Mouse (Mus musculus) hindbrain, embryonic 12.5 days (tissue): ENCODE results near the gene Lingo1. TPM values are rescaled to one million over a fixed set of nuclear protein-coding genes. Genes with fewer than 3 reads are reported as not detected.

Source experiments
- ATAC-seq: fragments of 200-750 bp; cut with Nextera tagmentation; 2 replicates; pipeline ENCODE4 v1.8.0; 2017; ENCODE audit warnings: moderate TSS enrichment; ENCODE audit not compliant: low FRiP score
- H3K27ac ChIP-seq: fragments of 300-500 bp; sonication (generic); 2 replicates; pipeline ENCODE4 v1.5.1; 2016; ENCODE audit warnings: mild to moderate bottlenecking
- H3K27me3 ChIP-seq: fragments of 300-500 bp; sonication (generic); 2 replicates; pipeline ENCODE4 v1.6.1; 2016; ENCODE audit warnings: mild to moderate bottlenecking
- H3K36me3 ChIP-seq: fragments of 300-500 bp; sonication (generic); 2 replicates; pipeline ENCODE4 v1.6.1; 2016; ENCODE audit warnings: mild to moderate bottlenecking
- H3K4me1 ChIP-seq: fragments of 300-500 bp; sonication (generic); 2 replicates; pipeline ENCODE4 v1.6.1; 2016
- H3K4me2 ChIP-seq: fragments of 300-500 bp; sonication (generic); replicated peaks from 2 replicates; pipeline ENCODE4 v1.6.1; 2016; ENCODE audit warnings: mild to moderate bottlenecking
- H3K4me3 ChIP-seq: fragments of 300-500 bp; sonication (generic); 2 replicates; pipeline ENCODE4 v1.5.1; 2016; ENCODE audit warnings: mild to moderate bottlenecking
- H3K9ac ChIP-seq: fragments of 300-500 bp; sonication (generic); 2 replicates; pipeline ENCODE4 v1.6.1; 2016; ENCODE audit warnings: mild to moderate bottlenecking, moderate library complexity
- H3K9me3 ChIP-seq: fragments of 300-500 bp; sonication (generic); replicated peaks from 2 replicates; pipeline ENCODE4 v1.6.1; 2016; ENCODE audit warnings: mild to moderate bottlenecking
- WGBS: fragments of 180-500 bp; shearing (Covaris S2); methylation state at CpG from one replicate; pipeline ENCODE4 v1.1.7; 2016; 5-methylcytosine and 5-hydroxymethylcytosine counted together
- polyA plus RNA-seq: library from polyadenylated mRNA; unstranded; fragments of >200 nt; fragmentation: Nextera tagmentation; extraction: Ambion mirVana; gene quantifications from 2 replicates; pipeline ENCODE4 v1.2.1, GENCODE M21; 2016

The Lingo1 gene
- polyA plus RNA-seq, 1 experiment from 2014 or later: 35.6 TPM

DNA sequence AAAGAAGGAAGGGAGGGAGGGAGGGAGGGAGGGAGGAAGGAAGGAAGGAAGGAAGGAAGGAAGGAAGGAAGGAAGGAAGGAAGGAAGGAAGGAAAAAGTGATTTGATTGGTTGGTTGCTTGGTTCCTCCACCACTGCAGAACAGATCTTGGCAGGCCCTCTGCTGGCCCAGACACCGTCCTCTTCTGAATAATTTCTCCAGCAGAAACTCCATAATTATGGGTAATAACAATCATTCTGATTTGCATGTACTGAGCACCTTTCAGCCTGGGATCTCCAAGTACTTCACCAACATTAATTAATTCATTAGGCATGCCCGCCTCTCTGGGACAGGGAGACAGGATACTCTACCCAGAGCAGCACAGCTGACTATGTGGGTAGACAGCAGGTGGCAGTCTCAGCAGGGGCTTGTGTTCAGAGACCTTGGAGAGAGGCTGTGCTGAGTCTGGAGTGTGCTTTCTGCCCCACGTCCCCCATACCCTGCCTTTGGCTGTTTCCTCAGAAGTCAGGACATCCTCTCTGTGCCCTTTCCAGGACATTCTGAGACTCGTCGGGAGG, 57.0 kb downstream of the Lingo1 start:
- Histone ChIP-seq H3K36me3 (no peaks in the 10 kb centered on the region), H3K4me1 (no peaks in the 10 kb centered on the region), H3K27me3 (no peaks in the 10 kb centered on the region), H3K4me3 (no peak overlapping the region), H3K9ac (no peak overlapping the region), H3K27ac (no peak overlapping the region), H3K9me3 (no peaks in the 10 kb centered on the region), H3K4me2 (no peak overlapping the region)
- WGBS: 57% methylated on average over 5 of the region's 5 CpGs
- ATAC-seq: peak; percentile 50; the same call in 1 of the 2 replicates

DNA sequence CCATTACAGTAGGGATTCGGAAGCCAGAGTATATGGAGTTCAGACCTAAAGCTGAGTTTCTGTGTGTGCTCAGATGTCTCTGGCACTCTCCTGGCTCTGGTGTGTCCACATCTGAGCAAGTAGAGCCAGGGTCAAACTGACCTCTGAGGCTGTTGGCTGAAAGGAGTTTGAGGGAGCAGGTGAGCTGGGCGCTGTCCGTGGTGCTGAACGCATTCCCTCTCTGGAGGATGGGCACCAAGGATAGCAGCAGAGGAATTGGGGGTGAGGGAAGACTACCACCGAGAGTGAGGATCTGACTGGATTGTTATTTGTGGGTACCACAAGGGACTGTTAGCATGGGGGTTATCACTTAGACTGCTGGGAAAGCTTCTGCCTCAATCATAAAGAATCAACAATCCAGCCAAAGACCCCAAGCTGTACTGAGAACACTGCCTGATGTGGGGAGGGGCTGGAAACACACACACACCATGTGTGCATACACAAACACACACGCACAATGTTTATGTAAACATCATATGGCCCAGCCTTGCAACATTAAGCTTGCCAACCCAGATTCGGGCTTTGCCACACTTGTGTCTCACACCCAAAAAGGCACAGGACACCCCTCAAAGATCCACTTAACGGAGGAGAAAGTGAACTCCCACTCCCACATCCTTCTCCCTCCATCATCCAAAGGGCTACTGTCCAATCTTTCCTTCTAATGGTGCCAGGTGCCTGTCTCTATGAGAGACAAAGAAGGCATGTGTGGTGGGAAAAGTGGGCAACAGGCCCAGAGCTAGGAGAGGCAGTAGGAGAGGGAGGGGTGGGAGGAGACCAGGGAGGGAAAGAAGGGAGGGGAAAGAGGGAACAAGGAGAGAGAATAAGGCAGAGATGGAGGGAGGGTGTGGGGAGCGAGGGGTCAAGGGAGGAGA, 57.8 kb downstream of the Lingo1 start:
- Histone ChIP-seq H3K27me3 (no peaks in the 10 kb centered on the region), H3K27ac (no peak overlapping the region), H3K4me1 (no peaks in the 10 kb centered on the region), H3K36me3 (no peaks in the 10 kb centered on the region), H3K9ac (no peak overlapping the region), H3K4me2 (no peak overlapping the region), H3K9me3 (no peaks in the 10 kb centered on the region), H3K4me3 (no peak overlapping the region)
- WGBS: 45% methylated on average over 9 of the region's 9 CpGs
- no peak for ATAC-seq

DNA sequence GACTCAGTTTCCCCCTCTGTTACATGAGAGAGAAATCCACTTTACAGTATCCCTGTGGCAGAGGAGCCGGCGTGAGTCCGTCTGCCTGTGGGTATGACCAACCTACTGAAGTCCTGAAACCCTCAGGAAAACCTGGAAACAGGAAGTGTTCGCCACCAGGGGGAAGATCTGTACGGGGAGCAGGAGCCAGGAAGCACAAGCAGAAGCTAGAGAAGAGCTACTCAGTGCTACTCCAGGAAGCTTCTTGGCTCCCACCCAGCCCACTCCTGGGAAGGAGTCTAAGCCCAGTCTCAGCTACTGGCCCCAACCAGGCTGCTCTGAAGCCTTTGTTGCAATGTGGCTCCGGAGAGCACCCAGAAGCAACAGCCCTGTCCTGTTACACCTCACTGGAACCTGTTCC, 61.9 kb downstream of the Lingo1 start:
- H3K4me1 ChIP-seq: peaks cover 3% of the 10 kb centered on the region; the same call in 1 of the 2 replicates
- no peak overlapping the region for H3K4me2 ChIP-seq
- no peaks in the 10 kb centered on the region; the same call in 1 of the 2 replicates for H3K27me3 ChIP-seq
- no peak overlapping the region for H3K27ac ChIP-seq
- H3K4me3 ChIP-seq: no peak overlapping the region
- H3K9ac ChIP-seq: no peak overlapping the region
- no peaks in the 10 kb centered on the region for H3K9me3 ChIP-seq
- no peaks in the 10 kb centered on the region for H3K36me3 ChIP-seq
- ATAC-seq: no peak
- WGBS: 75% methylated on average over 6 of the region's 6 CpGs

DNA sequence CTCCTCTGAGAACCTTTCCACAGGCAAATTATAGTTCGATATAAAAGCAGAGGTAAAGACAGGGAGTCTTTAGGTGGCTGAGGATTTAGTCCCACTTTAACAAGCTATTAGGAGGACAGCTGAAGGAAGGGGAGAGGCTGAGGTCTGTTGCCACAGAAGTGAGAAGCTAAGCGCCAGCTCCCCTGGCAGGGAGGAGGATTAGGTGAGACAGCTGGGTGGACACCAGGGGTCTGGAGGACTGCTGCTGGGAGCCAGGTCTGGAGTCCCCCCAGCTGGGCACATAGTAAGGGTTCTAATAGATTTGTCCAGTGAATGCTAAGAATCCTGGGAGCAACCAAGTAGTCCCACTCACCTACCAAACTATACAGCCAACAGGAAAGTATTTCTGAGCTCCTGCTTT, 65.3 kb downstream of the Lingo1 start:
- no peak overlapping the region for H3K9ac ChIP-seq
- H3K36me3 ChIP-seq: no peaks in the 10 kb centered on the region
- H3K4me3 ChIP-seq: no peak overlapping the region
- H3K4me2 ChIP-seq: no peak overlapping the region
- H3K9me3 ChIP-seq: no peaks in the 10 kb centered on the region
- 60% methylated on average over 2 of the region's 2 CpGs for WGBS
- ATAC-seq: no peak
- H3K27ac ChIP-seq: no peak overlapping the region
- H3K27me3 ChIP-seq: peaks cover 4% of the 10 kb centered on the region
- peaks cover 22% of the 10 kb centered on the region for H3K4me1 ChIP-seq

DNA sequence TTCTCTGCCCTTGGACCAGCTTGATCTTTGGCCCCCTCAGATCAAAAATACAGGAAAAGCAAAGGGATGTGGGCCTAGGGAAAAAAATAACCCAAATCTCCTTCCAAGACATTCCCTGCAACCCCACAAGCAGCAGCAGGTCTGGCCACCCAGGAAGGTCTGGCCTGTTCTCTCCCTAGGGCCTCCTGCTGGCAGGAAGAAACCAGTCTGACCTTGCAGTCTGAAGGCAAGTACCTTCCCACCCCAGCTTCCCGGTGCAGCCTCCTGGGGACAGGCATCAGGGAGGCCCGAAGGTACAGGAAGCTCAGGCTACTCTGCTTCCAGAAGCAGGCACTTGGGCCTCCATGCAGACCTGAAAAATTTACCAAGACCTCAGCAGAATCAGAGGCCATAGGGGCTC, 67.1 kb downstream of the Lingo1 start:
- peaks cover 4% of the 10 kb centered on the region for H3K27me3 ChIP-seq
- H3K4me1 ChIP-seq: peaks cover 22% of the 10 kb centered on the region
- no peak overlapping the region for H3K9ac ChIP-seq
- no peak overlapping the region for H3K4me2 ChIP-seq
- H3K9me3 ChIP-seq: no peaks in the 10 kb centered on the region
- H3K4me3 ChIP-seq: no peak overlapping the region
- no peak overlapping the region for H3K27ac ChIP-seq
- no peak for ATAC-seq
- H3K36me3 ChIP-seq: no peaks in the 10 kb centered on the region
- WGBS: 40% methylated on average over 2 of the region's 2 CpGs

GRCm38 (mm10) chr9:56727703-56728684, 68.3 kb downstream of the Lingo1 start:
- 31% methylated on average over 15 of the region's 15 CpGs for WGBS
- Histone ChIP-seq H3K4me3 (no peak overlapping the region), H3K4me2 (0 out of 2 replicates have a peak overlapping the region, but pooled peaks have one; percentile 11), H3K27ac (peak overlapping the region; percentile 79), H3K36me3 (no peaks in the 10 kb centered on the region), H3K27me3 (peaks cover 4% of the 10 kb centered on the region), H3K4me1 (peaks cover 22% of the 10 kb centered on the region), H3K9me3 (no peaks in the 10 kb centered on the region), H3K9ac (no peak overlapping the region)
- peak; percentile 66 for ATAC-seq

DNA sequence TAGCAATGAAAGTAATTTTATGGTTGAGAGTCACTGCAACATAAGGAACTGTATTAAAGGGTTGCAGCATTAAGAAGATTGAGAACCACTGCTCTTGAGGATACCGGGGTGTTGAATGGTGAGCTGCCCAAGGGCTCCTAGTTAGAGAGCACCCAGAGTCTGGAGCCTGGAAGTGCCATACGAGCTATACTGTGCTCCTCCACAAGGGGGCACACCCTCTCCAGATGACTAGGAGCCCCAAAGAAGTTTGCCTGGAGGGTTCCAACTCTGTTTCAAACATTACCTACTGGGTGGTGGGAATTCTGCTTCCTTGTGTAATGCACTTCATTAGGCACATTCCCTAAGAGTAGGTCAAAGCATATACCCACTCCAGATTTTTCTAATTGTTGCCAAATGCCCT, 70.5 kb downstream of the Lingo1 start:
- ATAC-seq: no peak
- no peaks in the 10 kb centered on the region for H3K36me3 ChIP-seq
- peaks cover 22% of the 10 kb centered on the region for H3K4me1 ChIP-seq
- H3K4me2 ChIP-seq: no peak overlapping the region
- no peak overlapping the region for H3K9ac ChIP-seq
- no peak overlapping the region for H3K4me3 ChIP-seq
- no peak overlapping the region for H3K27ac ChIP-seq
- peaks cover 4% of the 10 kb centered on the region for H3K27me3 ChIP-seq
- 32% methylated on average over 2 of the region's 2 CpGs for WGBS
- H3K9me3 ChIP-seq: no peaks in the 10 kb centered on the region

DNA sequence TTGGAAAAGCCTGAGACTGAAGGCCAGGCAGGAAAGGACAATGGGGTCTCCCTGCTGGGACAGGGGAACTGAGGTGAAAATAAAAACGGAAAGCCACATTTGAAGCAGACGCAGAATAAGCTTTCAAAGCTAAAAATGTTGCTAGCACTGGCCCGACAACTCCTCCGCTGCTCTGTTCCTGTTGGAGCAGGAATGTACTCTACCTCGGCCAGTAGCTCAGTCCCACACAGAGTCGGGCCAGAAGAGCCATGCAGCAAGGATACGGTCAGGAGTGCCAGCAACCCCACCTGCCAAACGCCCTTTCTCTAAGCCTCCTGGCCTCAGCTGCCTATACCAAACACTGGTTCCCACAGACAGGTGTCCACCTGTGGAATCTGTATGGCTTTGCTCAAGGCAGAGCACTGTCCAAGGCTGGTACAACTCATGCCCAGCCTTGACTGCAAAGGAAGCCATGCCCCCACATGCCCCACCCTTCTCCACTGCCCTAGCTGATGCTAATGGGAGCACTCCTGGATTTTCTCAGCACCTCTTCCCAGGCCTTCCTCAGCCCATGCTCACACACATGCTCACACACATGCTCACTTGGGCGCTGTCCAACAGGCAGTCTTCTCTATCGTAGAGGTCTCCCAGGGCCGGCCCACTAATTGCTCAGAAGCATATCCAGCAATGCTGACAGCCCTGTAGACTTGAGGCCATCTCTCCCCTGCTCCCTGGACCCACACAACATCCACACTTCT, 74.0 kb downstream of the Lingo1 start:
- Histone ChIP-seq H3K4me1 (no peaks in the 10 kb centered on the region), H3K9ac (no peak overlapping the region), H3K4me3 (no peak overlapping the region), H3K27me3 (0 out of 2 replicates have a peak, but pooled peaks cover 3% of the 10 kb centered on the region), H3K9me3 (no peaks in the 10 kb centered on the region), H3K36me3 (no peaks in the 10 kb centered on the region), H3K27ac (no peak overlapping the region), H3K4me2 (no peak overlapping the region)
- ATAC-seq: no peak
- 71% methylated on average over 11 of the region's 11 CpGs for WGBS

DNA sequence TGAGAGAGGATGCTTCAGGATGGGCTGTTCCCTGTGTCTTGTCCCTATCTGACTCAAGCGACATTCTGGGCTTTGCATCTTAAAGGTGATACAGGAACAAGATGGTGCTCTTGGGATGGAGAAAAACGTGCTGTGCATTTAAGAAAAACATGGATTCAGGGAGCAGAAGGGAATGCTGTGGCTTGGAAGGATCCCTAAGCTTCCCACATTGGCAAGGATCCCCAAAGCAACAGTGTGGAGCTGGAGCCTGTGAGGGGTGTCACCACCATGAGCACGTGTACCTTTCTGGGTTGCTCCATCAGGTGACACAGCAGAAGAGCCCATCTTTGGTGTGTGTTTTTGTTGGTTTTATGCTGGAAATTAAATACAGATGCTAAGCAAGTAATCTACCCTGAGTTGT, 77.3 kb downstream of the Lingo1 start:
- 75% methylated on average over 3 of the region's 3 CpGs for WGBS

DNA sequence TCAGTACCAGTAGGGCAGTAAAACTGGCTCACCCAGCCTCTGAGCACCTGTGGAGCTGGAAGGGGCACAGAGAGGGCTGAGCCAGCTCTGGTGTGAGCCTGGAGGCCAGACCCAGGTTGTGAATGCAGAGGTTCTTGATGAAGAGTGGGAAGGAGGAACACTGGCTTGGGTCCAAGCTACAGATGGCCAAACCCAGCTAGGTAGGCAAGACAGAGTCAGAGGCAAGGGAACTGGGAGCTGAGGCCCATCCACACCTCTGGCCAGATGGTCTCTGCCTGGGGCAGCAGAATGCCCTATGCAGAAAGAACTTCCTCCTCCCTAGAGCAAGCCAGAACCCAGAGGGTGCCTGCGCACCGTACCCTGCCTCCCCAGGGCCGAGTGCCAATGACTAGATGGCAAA, 79.7 kb downstream of the Lingo1 start:
- H3K4me1 ChIP-seq: no peaks in the 10 kb centered on the region
- H3K36me3 ChIP-seq: no peaks in the 10 kb centered on the region
- WGBS: 96% methylated on average over 3 of the region's 3 CpGs
- H3K4me3 ChIP-seq: no peak overlapping the region
- no peaks in the 10 kb centered on the region for H3K9me3 ChIP-seq
- no peak overlapping the region for H3K27ac ChIP-seq
- H3K9ac ChIP-seq: no peak overlapping the region
- no peak overlapping the region for H3K4me2 ChIP-seq
- no peak for ATAC-seq
- no peaks in the 10 kb centered on the region for H3K27me3 ChIP-seq

More for the DNA sequence above, 77.3 kb downstream of the Lingo1 start:
- H3K27me3 ChIP-seq: no peaks in the 10 kb centered on the region
- no peak overlapping the region for H3K27ac ChIP-seq
- ATAC-seq: no peak
- no peak overlapping the region for H3K4me2 ChIP-seq
- no peak overlapping the region for H3K4me3 ChIP-seq
- H3K4me1 ChIP-seq: no peaks in the 10 kb centered on the region
- H3K9me3 ChIP-seq: no peaks in the 10 kb centered on the region
- no peak overlapping the region for H3K9ac ChIP-seq
- H3K36me3 ChIP-seq: no peaks in the 10 kb centered on the region

DNA sequence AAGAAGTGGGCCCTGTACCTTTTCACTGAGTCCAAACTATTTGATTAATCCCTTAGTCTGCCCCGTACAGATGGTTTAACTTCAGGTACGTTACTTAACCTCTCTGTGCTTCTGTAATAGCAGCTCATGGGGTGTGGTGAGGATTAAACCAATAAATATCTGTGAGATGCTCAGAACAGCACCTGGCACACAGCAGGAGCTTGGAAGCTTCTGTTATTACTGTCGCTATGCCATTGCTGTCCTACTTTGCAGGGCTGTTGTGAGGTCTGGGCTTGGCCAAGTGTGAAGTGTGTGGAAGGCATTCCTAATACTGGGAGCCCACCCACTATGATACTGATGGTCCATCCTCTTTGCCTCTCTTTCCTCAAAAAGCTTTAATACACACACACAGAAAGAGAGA, 80.2 kb downstream of the Lingo1 start:
- Histone ChIP-seq H3K4me2 (no peak overlapping the region), H3K27me3 (no peaks in the 10 kb centered on the region), H3K4me1 (no peaks in the 10 kb centered on the region), H3K36me3 (no peaks in the 10 kb centered on the region), H3K4me3 (no peak overlapping the region), H3K9ac (no peak overlapping the region), H3K27ac (no peak overlapping the region), H3K9me3 (no peaks in the 10 kb centered on the region)
- WGBS: 87% methylated on average over 3 of the region's 3 CpGs
- no peak for ATAC-seq
